Mouse (Mus musculus) brain, embryonic 18.5 days (tissue): ENCODE results near the gene Olfr1094.

Experiments
- DNase-seq: peaks from one replicate; pipeline ENCODE4 v3.0.0-alpha.2; 2012; ENCODE audit warnings: low read depth, low spot score

Olfr1094 gene

DNA sequence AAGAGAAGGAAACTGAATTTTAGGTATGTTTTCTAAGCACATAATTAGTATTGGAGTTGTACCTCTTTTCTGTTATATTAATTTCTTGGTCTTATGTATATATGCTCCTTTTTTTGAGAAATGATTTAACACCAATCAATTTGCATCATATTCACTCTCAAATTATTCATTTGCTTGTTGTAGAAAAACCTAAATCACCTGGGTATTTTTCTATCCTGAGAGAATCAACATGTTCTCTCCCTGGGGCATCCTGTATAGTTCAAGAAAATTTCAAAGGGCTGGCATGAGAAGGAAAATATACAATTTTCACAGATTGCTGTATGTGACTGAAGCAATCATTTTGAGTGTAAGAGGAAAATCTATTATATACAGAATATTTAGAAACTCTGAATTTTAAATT is at the start of gene Olfr1094:
Gene Olfr1094, plus strand, starts transcription at position 301 of the 400 bp plus-strand sequence.
- no peak for DNase-seq

DNA sequence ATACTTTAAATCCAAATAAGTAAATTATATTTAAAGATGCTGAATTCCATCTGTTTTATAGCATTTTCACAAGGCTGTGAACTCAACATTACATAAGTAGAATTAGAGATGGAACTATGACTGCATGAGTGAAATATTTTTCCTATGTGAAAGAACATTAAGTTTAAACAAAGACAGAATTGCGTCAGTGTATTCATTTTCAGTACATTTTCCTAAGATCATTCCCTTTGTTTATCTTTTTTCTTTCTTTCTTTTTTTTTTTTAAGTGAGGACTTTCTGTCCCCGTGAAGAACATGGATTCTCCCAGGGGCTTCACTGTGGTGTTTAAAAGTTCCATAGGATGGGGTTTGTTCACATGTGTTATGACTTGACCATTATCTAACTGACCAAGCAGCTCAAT is 42.3 kb upstream of the Olfr1094 start, which contains the start of gene Olfr1093:
Gene Olfr1093, plus strand, starts transcription at position 301 of the 400 bp plus-strand sequence.
- no peak for DNase-seq

DNA sequence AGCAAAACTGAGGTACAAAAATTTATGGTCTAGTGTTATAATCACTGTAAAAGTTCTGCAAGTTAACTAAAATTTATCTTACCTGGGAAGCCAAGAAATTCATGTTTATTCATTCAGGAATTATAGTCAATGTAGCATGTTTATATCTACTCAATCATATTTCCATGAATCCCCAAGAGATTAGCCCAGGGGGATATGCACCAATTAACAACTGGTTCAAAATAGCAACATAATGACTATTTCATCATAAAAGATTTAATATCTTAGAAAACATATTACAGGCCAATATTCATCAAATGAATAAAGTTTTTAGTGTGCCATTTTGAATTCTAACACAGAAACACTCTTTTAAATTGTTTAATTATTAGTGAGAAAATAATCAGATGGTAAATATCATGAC is 14.5 kb upstream of the Olfr1094 start, which contains the start of gene Olfr141:
Gene Olfr141, minus strand, starts transcription at position 101 of the 400 bp plus-strand sequence.
- DNase-seq = no peak

DNA sequence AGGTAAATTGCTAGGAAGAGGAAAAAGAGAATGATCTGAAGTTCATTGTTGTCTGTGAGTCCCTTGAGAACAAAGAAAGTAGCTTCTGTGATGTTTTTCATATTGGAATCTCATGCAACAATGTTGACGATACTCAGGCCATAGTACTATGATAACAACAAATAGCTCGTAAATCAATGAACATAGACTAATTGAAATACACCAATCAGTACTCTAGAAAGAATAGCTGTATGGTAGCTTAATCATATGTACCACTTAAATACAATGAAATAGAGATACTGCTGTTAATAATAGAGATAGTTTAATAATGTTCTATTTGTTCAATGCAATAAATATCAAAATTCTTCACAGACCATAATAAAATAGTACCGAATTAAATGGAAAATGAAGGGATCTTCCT is 27.1 kb downstream of the Olfr1094 start, which contains the start of gene Olfr1095:
Gene Olfr1095, minus strand, starts transcription at position 101 of the 400 bp plus-strand sequence.
- no peak for DNase-seq

DNA sequence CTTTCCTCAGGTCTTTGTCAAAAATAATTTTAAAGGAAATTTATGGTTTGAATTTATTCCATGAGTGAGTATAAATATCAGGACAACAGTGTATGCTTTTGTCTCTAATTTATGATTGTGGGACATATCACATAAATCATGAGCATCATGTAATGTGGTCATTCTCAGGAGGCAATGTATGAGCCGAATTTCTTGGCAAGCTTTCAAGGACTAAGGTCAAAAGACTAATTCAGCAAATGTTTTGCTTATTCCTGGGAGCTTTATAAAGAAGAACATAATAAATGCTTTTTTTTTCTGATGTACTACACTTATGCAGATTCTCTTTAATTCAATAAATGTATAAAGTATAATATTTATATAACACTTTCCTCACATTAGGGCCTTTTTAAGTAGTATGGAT is 50.2 kb downstream of the Olfr1094 start, which contains the start of gene Gm13723:
Gene Gm13723, minus strand, starts transcription at position 101 of the 400 bp plus-strand sequence.
- no peak for DNase-seq
